ENCODE assay signal across 12 mouse cellular contexts in the genomic region with DNA sequence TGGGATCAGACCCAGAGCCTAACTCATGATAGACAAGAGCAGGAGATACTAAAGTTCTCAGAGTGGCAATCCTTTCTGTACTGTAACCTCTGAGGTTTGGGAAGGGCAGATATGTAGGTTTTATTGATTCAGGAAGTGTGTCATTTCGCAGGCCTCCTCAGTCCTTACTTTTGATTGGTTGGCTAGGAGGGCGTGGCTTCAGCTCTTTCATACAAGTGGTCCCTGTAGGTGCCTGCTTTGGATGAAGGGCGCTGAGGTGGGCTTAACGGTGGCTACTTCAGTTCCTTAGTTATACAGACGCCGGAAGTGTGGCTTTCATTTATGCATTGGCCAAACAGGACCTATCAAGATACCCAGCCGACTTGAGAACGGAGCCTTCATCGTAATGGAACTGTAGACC. TPM values are rescaled to one million over a fixed set of nuclear protein-coding genes. Genes with fewer than 3 reads are reported as not detected.
DNase-seq lines count a peak whose midpoint lies in the region; ATAC-seq and TF ChIP-seq lines count a peak whose summit lies in the region.
"Had no signal": no experiment of that assay in that cellular context is flagged by ENCODE, and none has a peak within 500 bp of the region (broad histone marks: within the 10 kb centered on the region; RNA-seq: fewer than 3 reads in every experiment).

No protein-coding gene starts in this region.

- no peak for DNase-seq in gastrocnemius, adult 2 months
- DNase-seq in gastrocnemius, postnatal 10 days, result no peak
- DNase-seq in neural tube, embryonic 10.5 days (ENCODE audit: extremely low spot score, low spot score), result no peak
- DNase-seq in limb, embryonic 11.5 days (ENCODE audit: low spot score), result no peak
- no peak for DNase-seq in left cerebral cortex, adult 11 months (ENCODE audit: low spot score)
- DNase-seq in heart, postnatal 4 days, result no peak
- DNase-seq: right cerebral cortex, postnatal 25 days had no signal

- H3K4me3 ChIP-seq in gastrocnemius, adult 2 months, result no peak overlapping the region
- H3K4me3 ChIP-seq in neural tube, embryonic 12.5 days, result no peak overlapping the region
- H3K4me3 ChIP-seq in limb, embryonic 11.5 days (ENCODE audit: low read depth, low read length), result no peak overlapping the region

- no peak for TF ChIP-seq CTCF in gastrocnemius, adult 2 months (IDR thresholded peaks at IDR 0.05)

- no peaks in the 10 kb centered on the region for H3K27me3 ChIP-seq in neural tube, embryonic 12.5 days (replicated peaks)
- no peaks in the 10 kb centered on the region for H3K27me3 ChIP-seq in limb, embryonic 11.5 days (ENCODE audit: control insufficient read depth, insufficient read depth, low read length)

- intact Hi-C loops in gastrocnemius, adult 2 months (cut with DNase I), result no loop called here

- no peak for ATAC-seq in neural tube, embryonic 12.5 days (ENCODE audit: low FRiP score, low read depth)
- no peak for ATAC-seq in limb, embryonic 11.5 days (ENCODE audit: insufficient number of reproducible peaks, low FRiP score, low TSS enrichment, low read depth)
- no peak for ATAC-seq in megakaryocyte, adult 5-6 weeks (ENCODE audit: poor library complexity, severe bottlenecking)

- peak overlapping the region; percentile 80 for H3K4me2 ChIP-seq in neural tube, embryonic 12.5 days (replicated peaks)
- H3K4me2 ChIP-seq in limb, embryonic 11.5 days (ENCODE audit: low read depth, severe bottlenecking), result 0 out of 2 replicates have a peak overlapping the region, but pooled peaks have one; percentile 53

- no peak overlapping the region for H3K9ac ChIP-seq in neural tube, embryonic 12.5 days
- no peak overlapping the region for H3K9ac ChIP-seq in limb, embryonic 11.5 days (ENCODE audit: low read length)

- no peaks in the 10 kb centered on the region for H3K9me3 ChIP-seq in neural tube, embryonic 12.5 days
- no peaks in the 10 kb centered on the region for H3K9me3 ChIP-seq in limb, embryonic 11.5 days (ENCODE audit: control insufficient read depth, low read length)

- H3K36me3 ChIP-seq in neural tube, embryonic 12.5 days, result peaks cover 30% of the 10 kb centered on the region
- peaks cover 2% of the 10 kb centered on the region; the same call in 1 of the 2 replicates for H3K36me3 ChIP-seq in limb, embryonic 11.5 days (ENCODE audit: control insufficient read depth, insufficient read depth, low read length)

- H3K4me1 ChIP-seq in neural tube, embryonic 12.5 days, result peaks cover 9% of the 10 kb centered on the region
- 0 out of 2 replicates have a peak, but pooled peaks cover 13% of the 10 kb centered on the region for H3K4me1 ChIP-seq in limb, embryonic 11.5 days (ENCODE audit: control insufficient read depth, insufficient read depth, low read length)

- WGBS in neural tube, embryonic 12.5 days, result 87% methylated on average over 9 of the region's 9 CpGs
- WGBS in limb, embryonic 11.5 days, result 85% methylated on average over 9 of the region's 9 CpGs

- peak overlapping the region; percentile 97; the same call in 1 of the 2 replicates for H3K27ac ChIP-seq in gastrocnemius, adult 2 months
- no peak overlapping the region for H3K27ac ChIP-seq in neural tube, embryonic 12.5 days
- no peak overlapping the region for H3K27ac ChIP-seq in limb, embryonic 11.5 days (replicated peaks; ENCODE audit: low read depth, low read length)

RNA-seq across cellular contexts. Expression of gene Aldh16a1, which starts 1.2 kb away (rescaled TPM):
- total RNA-seq in gastrocnemius, adult 2 months (2021), result 10 to 100 TPM; 11.6 to 15.1 TPM
- 10 to 100 TPM; 23.9 to 28.6 TPM for total RNA-seq in gastrocnemius, postnatal 10 days (2021)
- 37.8 and 42.4 TPM in 2 replicates for polyA plus RNA-seq in neural tube, embryonic 12.5 days (2016; fragmentation: Nextera tagmentation; extraction: Ambion mirVana)
- polyA plus RNA-seq in limb, embryonic 11.5 days (2014; fragmentation: Nextera tagmentation; extraction: Ambion mirVana), result 37.2 and 38.7 TPM in 2 replicates
- total RNA-seq in megakaryocyte, adult 5-6 weeks (2015), result 68.0 and 72.0 TPM in 2 replicates
- total RNA-seq in megakaryocyte, adult 5-6 weeks (2017), result 26.9 and 33.7 TPM in 2 replicates
- 10 to 100 TPM; 44.8 to 53.8 TPM for total RNA-seq in heart, postnatal 4 days (2021)

RNA-seq across cellular contexts. Expression of gene Pih1d1, which starts 1.5 kb away (rescaled TPM):
- total RNA-seq in gastrocnemius, adult 2 months (2021), result 10 to 100 TPM; 34.7 to 39.7 TPM
- 10 to 100 TPM; 46.6 to 48.2 TPM for total RNA-seq in gastrocnemius, postnatal 10 days (2021)
- polyA plus RNA-seq in neural tube, embryonic 12.5 days (2016; fragmentation: Nextera tagmentation; extraction: Ambion mirVana), result 90.2 and 94.0 TPM in 2 replicates
- 106 and 108 TPM in 2 replicates for polyA plus RNA-seq in limb, embryonic 11.5 days (2014; fragmentation: Nextera tagmentation; extraction: Ambion mirVana)
- 131 and 132 TPM in 2 replicates for total RNA-seq in megakaryocyte, adult 5-6 weeks (2015)
- 43.9 and 51.4 TPM in 2 replicates for total RNA-seq in megakaryocyte, adult 5-6 weeks (2017)
- 10 to 100 TPM; 58.5 to 67.0 TPM for total RNA-seq in heart, postnatal 4 days (2021)

RNA-seq across cellular contexts. Expression of gene Slc17a7, which starts 8.2 kb away (rescaled TPM):
- total RNA-seq in gastrocnemius, adult 2 months (2021), result under 1 TPM; 0.31 to 0.36 TPM
- 1 to 10 TPM; 4.7 to 4.9 TPM for total RNA-seq in gastrocnemius, postnatal 10 days (2021)
- polyA plus RNA-seq in neural tube, embryonic 12.5 days (2016; fragmentation: Nextera tagmentation; extraction: Ambion mirVana), result 2.0 and 2.6 TPM in 2 replicates
- 0.11 TPM in 1 of 2 replicates, not detected in the other for polyA plus RNA-seq in limb, embryonic 11.5 days (2014; fragmentation: Nextera tagmentation; extraction: Ambion mirVana)
- 0.18 TPM in 1 of 2 replicates, not detected in the other for total RNA-seq in megakaryocyte, adult 5-6 weeks (2015)
- total RNA-seq in megakaryocyte, adult 5-6 weeks (2017), result not detected in 2 replicates
- total RNA-seq in heart, postnatal 4 days (2021), result 10 to 100 TPM in 1 of 2 experiments, 1 to 10 TPM in 1; 9.1 to 12.4 TPM
- polyA plus RNA-seq: intestine, postnatal 0 days had no signal

RNA-seq across cellular contexts. Expression of gene Flt3l, which starts 19.4 kb away (rescaled TPM):
- 1 to 10 TPM; 2.2 to 3.3 TPM for total RNA-seq in gastrocnemius, adult 2 months (2021)
- 1 to 10 TPM; 2.3 to 4.3 TPM for total RNA-seq in gastrocnemius, postnatal 10 days (2021)
- 1.0 and 1.3 TPM in 2 replicates for polyA plus RNA-seq in neural tube, embryonic 12.5 days (2016; fragmentation: Nextera tagmentation; extraction: Ambion mirVana)
- 0.33 and 0.44 TPM in 2 replicates for polyA plus RNA-seq in limb, embryonic 11.5 days (2014; fragmentation: Nextera tagmentation; extraction: Ambion mirVana)
- total RNA-seq in megakaryocyte, adult 5-6 weeks (2015), result 22.7 and 29.0 TPM in 2 replicates
- total RNA-seq in megakaryocyte, adult 5-6 weeks (2017), result 17.4 and 17.6 TPM in 2 replicates
- 1 to 10 TPM; 1.5 to 2.1 TPM for total RNA-seq in heart, postnatal 4 days (2021)

RNA-seq across cellular contexts. Expression of gene Gm45713, which starts 19.6 kb away (rescaled TPM):
- total RNA-seq in gastrocnemius, adult 2 months (2021), result under 1 TPM in 1 of 2 experiments, not detected in 1; 0.26 TPM
- total RNA-seq in gastrocnemius, postnatal 10 days (2021), result not detected
- polyA plus RNA-seq in neural tube, embryonic 12.5 days (2016; fragmentation: Nextera tagmentation; extraction: Ambion mirVana), result not detected in 2 replicates
- polyA plus RNA-seq in limb, embryonic 11.5 days (2014; fragmentation: Nextera tagmentation; extraction: Ambion mirVana), result 0.45 TPM in 1 of 2 replicates, not detected in the other
- not detected in 2 replicates for total RNA-seq in megakaryocyte, adult 5-6 weeks (2015)
- total RNA-seq in megakaryocyte, adult 5-6 weeks (2017), result not detected in 2 replicates
- not detected for total RNA-seq in heart, postnatal 4 days (2021)
- total RNA-seq: gastrocnemius, postnatal 36 days; left cerebral cortex, postnatal 10 days had no signal

Comparison
In these comparisons a context has a peak if more than half of its experiments do, and no peak if none do; other contexts are left out.
1. RNA of gene Slc17a7, which starts 8.2 kb away (total RNA-seq): 9.1 to 12.4 TPM in heart, postnatal 4 days and 4.7 to 4.9 TPM in gastrocnemius, postnatal 10 days; 0.31 to 0.36 TPM in gastrocnemius, adult 2 months and 0.18 TPM in megakaryocyte, adult 5-6 weeks; every median in the first group is over 4 times any median in the second.